11 mouse cellular contexts compared by ENCODE assay signal in genomic region chr2:76504122-76504839, GRCm38 (mm10).
A peak's percentile ranks its signal among the peaks of the same experiment; 100 is the strongest.
DNase-seq lines count a peak whose midpoint lies in the region; ATAC-seq lines count a peak whose summit lies in the region.
"Had no signal": no experiment of that assay in that cellular context is flagged by ENCODE, and none has a peak within 500 bp of the region (broad histone marks: within the 10 kb centered on the region; RNA-seq: fewer than 3 reads in every experiment).

No protein-coding gene starts in this region.

- H3K4me3 ChIP-seq in kidney, embryonic 14.5 days (ENCODE audit: low read length): no peak overlapping the region
- H3K4me3 ChIP-seq: gastrocnemius, adult 2 months; hindbrain, embryonic 10.5 days had no signal

- no peak overlapping the region; the same call in 1 of the 2 replicates for H3K4me2 ChIP-seq in kidney, embryonic 14.5 days (replicated peaks; ENCODE audit: low read depth, low read length)
- H3K4me2 ChIP-seq: heart, embryonic 11.5 days; liver, embryonic 11.5 days had no signal

- peak overlapping the region; percentile 17; the same call in 1 of the 2 replicates for H3K27ac ChIP-seq in kidney, embryonic 14.5 days (ENCODE audit: low read depth, low read length)
- H3K27ac ChIP-seq: gastrocnemius, adult 2 months; hindbrain, embryonic 10.5 days had no signal

- no peak for ATAC-seq in kidney, embryonic 14.5 days (ENCODE audit: low FRiP score, low TSS enrichment)

- intact Hi-C loops in left cerebral cortex, postnatal 36 days (cut with DNase I): no loop called here

- peaks cover 6% of the 10 kb centered on the region; the same call in 1 of the 2 replicates for H3K4me1 ChIP-seq in kidney, embryonic 14.5 days (ENCODE audit: control insufficient read depth, insufficient read depth, low read length)
- H3K4me1 ChIP-seq: hindbrain, embryonic 10.5 days had no signal

- 21% methylated on average over 12 of the region's 12 CpGs for WGBS in kidney, embryonic 14.5 days

- no peaks in the 10 kb centered on the region for H3K36me3 ChIP-seq in kidney, embryonic 14.5 days (ENCODE audit: control insufficient read depth, insufficient read depth, low read length)
- H3K36me3 ChIP-seq: hindbrain, embryonic 10.5 days had no signal

- peaks cover 4% of the 10 kb centered on the region; the same call in 1 of the 2 replicates for H3K9me3 ChIP-seq in kidney, embryonic 14.5 days (ENCODE audit: control insufficient read depth, low read length)
- H3K9me3 ChIP-seq: hindbrain, embryonic 10.5 days had no signal

- H3K27me3 ChIP-seq in kidney, embryonic 14.5 days (ENCODE audit: control insufficient read depth, insufficient read depth, low read length): no peaks in the 10 kb centered on the region

- peak; percentile 32 for DNase-seq in right cerebral cortex, adult 18-20 months
- no peak for DNase-seq in right cerebral cortex, postnatal 14 days
- peak; percentile 38 for DNase-seq in adrenal gland, postnatal 25 days
- DNase-seq in yolk sac, embryonic 10.5 days (ENCODE audit: low spot score): peak; percentile 58
- no peak for DNase-seq in embryo, embryonic 11 days
- DNase-seq in left cerebral cortex, postnatal 36 days (ENCODE audit: low spot score in 2 of 2): no peak
- DNase-seq: gastrocnemius, adult 2 months had no signal

- H3K9ac ChIP-seq in kidney, embryonic 14.5 days (ENCODE audit: low read depth, low read length): no peak overlapping the region

Comparison
In these comparisons a context has a peak if more than half of its experiments do, and no peak if none do; other contexts are left out.
1. DNase-seq: peak in right cerebral cortex, adult 18-20 months (single experiment), adrenal gland, postnatal 25 days (single experiment) and yolk sac, embryonic 10.5 days (single experiment); none in right cerebral cortex, postnatal 14 days (single experiment), embryo, embryonic 11 days (single experiment) and left cerebral cortex, postnatal 36 days (0 of 2).